Mouse (Mus musculus) erythroblast, embryonic 14.5 days (primary cell): ENCODE measurements around the gene Klhl31.

Source experiments
- GATA1 ChIP-seq: IDR thresholded peaks from 2 replicates; pipeline ENCODE4 v1.6.1; 2012; ENCODE audit warnings: low read length, inconsistent platforms, mixed read lengths
- TAL1 ChIP-seq: IDR thresholded peaks from 3 replicates; pipeline ENCODE4 v1.6.1; 2012; ENCODE audit warnings: low read length, inconsistent platforms, mixed read lengths

DNA sequence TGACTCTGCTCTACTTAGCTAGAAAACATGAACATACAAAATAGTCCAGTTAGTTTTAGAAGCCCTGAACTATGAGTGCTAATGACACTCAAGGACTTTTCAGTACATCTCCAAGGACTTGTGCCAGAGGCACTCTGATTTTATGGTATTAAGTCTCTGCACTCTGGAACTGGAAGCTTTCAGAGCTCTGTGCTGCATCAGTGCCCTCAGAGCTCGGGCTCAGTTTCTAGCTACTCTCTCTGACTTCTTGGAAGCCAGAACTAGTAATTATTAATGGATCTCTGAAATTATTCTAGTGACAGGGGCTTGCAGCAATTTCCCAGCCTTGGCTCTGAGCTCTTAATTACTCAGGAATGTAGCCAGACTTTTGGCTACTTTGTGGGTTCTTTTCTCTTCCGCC lies 37.7 kb downstream of the Klhl31 start:
- no peak for TF ChIP-seq GATA1
- TF ChIP-seq TAL1 = no peak
